Mouse (Mus musculus): Measurements from ENCODE around the gene Fancc.
"Not testable (repeated sequence)": the region's sequence is repeated elsewhere in the genome, so short reads cannot be mapped to it uniquely, and the experiment has no call there.

Fancc gene

GRCm38 (mm10) chr13:63315777-63316176 is 181.3 kb downstream of the Fancc start:
- DNase-seq (ENCODE audit: low spot score) = no peak

GRCm38 (mm10) chr13:63315111-63315510 is 182.0 kb downstream of the Fancc start:
- DNase-seq (ENCODE audit: low spot score) = not testable (repeated sequence)

- DNase-seq (ENCODE audit: low spot score) = no peak
These were observed 182.5 kb downstream of the Fancc start for GRCm38 (mm10) chr13:63314608-63314920.

- no peak for DNase-seq (ENCODE audit: low spot score)
These were observed 183.1 kb downstream of the Fancc start for GRCm38 (mm10) chr13:63313748-63314607.

GRCm38 (mm10) chr13:63313247-63313646 is 183.8 kb downstream of the Fancc start:
- DNase-seq (ENCODE audit: low spot score) = no peak

- DNase-seq (ENCODE audit: low spot score) = no peak
These were observed 185.9 kb downstream of the Fancc start for GRCm38 (mm10) chr13:63311156-63311555.

GRCm38 (mm10) chr13:63309563-63309962 is 187.5 kb downstream of the Fancc start:
- no peak for DNase-seq (ENCODE audit: low spot score)

- no peak for DNase-seq (ENCODE audit: low spot score)
These were observed 190.3 kb downstream of the Fancc start for GRCm38 (mm10) chr13:63306768-63307167.

- DNase-seq (ENCODE audit: low spot score) = no peak
These were observed 191.7 kb downstream of the Fancc start for GRCm38 (mm10) chr13:63305160-63306011.

- no peak for DNase-seq (ENCODE audit: low spot score)
These were observed 192.3 kb downstream of the Fancc start for GRCm38 (mm10) chr13:63304799-63305159.

GRCm38 (mm10) chr13:63304124-63304792 is 192.8 kb downstream of the Fancc start:
- no peak for DNase-seq (ENCODE audit: low spot score)

- DNase-seq (ENCODE audit: low spot score) = no peak
These were observed 194.7 kb downstream of the Fancc start for GRCm38 (mm10) chr13:63302381-63302780.

GRCm38 (mm10) chr13:63301764-63302209 is 195.3 kb downstream of the Fancc start:
- DNase-seq (ENCODE audit: low spot score) = no peak

- no peak for DNase-seq (ENCODE audit: low spot score)
These were observed 196.1 kb downstream of the Fancc start for GRCm38 (mm10) chr13:63300929-63301328.

GRCm38 (mm10) chr13:63298931-63299330 is 198.1 kb downstream of the Fancc start:
- DNase-seq (ENCODE audit: low spot score) = no peak

GRCm38 (mm10) chr13:63297933-63298332 is 199.1 kb downstream of the Fancc start:
- DNase-seq (ENCODE audit: low spot score) = no peak

- DNase-seq (ENCODE audit: low spot score) = no peak
These were observed 200.1 kb downstream of the Fancc start for GRCm38 (mm10) chr13:63297003-63297402.

- no peak for DNase-seq (ENCODE audit: low spot score)
These were observed 200.8 kb downstream of the Fancc start for GRCm38 (mm10) chr13:63296300-63296699.

GRCm38 (mm10) chr13:63294359-63295193 is 202.5 kb downstream of the Fancc start:
- peak; percentile 58 for DNase-seq (ENCODE audit: low spot score)

- DNase-seq (ENCODE audit: low spot score) = no peak
These were observed 203.4 kb downstream of the Fancc start for GRCm38 (mm10) chr13:63293647-63294046.

- no peak for DNase-seq (ENCODE audit: low spot score)
These were observed 206.1 kb downstream of the Fancc start for GRCm38 (mm10) chr13:63291016-63291415.

GRCm38 (mm10) chr13:63290126-63290525 is 207.0 kb downstream of the Fancc start:
- DNase-seq (ENCODE audit: low spot score) = no peak

All from retina, embryonic 14.5 days (tissue).